Mouse (Mus musculus): ENCODE results near the gene Zp1.

The Zp1 gene

DNA sequence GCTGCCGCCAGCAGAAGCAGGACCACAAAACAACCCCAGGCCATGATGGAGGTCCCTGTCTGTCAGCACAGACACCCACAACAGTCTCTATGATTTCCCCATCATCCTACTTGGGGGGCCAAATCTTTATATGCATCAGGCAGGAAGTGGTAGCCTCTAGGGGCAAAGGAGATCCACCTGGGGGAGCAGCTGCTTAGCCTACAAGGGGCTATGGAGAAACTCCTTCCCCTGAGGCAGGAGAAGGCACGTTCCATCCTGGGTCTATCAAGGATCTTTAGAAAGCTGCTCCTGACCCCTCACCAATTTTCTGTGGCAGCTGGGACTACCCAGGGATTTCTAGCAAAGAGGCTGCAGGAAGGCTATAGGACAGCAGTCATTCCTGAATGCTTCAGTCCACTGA lies at the start of gene Zp1:
Gene Zp1, minus strand, starts transcription at position 101 of the 400 bp plus-strand sequence.
- no peak for DNase-seq (ENCODE audit: low read depth in 2 of 2, low spot score in 2 of 2)

DNA sequence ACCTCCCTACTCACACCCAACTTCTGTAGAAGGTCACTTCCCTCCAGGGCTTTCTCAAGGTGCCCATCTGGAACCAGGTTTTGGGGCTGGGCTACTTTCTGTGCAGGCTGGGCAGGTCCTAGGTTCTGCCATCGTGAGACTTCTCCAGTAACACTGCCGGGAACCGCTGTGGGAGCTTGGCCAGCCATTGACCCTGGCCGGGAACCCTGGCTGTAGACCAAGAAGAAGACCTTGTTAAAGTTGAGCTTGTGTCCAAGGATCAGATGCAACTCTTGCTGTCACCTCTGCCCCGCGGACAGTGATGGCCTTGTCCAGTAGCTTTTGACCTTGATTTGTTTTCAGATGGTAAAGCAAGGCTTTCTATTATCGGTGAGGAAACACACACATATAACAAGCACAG lies 48.1 kb upstream of the Zp1 start:
- DNase-seq (ENCODE audit: low read depth in 2 of 2, low spot score in 2 of 2) = no peak

GRCm38 (mm10) chr19:10965721-10966120 lies 45.3 kb upstream of the Zp1 start:
- no peak for DNase-seq (ENCODE audit: low read depth in 2 of 2, low spot score in 2 of 2)

DNA sequence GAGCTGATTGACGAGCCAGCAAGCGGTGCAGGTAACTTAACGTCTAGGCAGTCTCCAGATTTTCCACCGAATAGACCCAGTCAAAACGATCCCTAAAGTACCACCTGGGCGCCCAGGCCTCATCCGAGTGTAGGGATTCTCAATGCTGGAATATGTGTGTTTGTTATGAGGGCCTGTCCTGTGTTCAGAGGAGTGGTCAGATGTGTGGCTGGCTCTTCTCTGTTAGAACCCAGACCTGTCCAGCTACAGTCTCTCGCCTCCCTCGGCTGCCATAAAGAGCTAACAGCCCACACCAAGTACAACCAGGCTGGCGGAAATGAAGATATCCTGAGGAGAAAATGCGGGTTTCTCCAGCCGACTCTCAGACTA lies 39.5 kb upstream of the Zp1 start:
- no peak for DNase-seq (ENCODE audit: low read depth in 2 of 2, low spot score in 2 of 2)

GRCm38 (mm10) chr19:10959085-10959977 lies 38.9 kb upstream of the Zp1 start:
- DNase-seq (ENCODE audit: low read depth in 2 of 2, low spot score in 2 of 2) = peak; percentile 41 to 68

DNA sequence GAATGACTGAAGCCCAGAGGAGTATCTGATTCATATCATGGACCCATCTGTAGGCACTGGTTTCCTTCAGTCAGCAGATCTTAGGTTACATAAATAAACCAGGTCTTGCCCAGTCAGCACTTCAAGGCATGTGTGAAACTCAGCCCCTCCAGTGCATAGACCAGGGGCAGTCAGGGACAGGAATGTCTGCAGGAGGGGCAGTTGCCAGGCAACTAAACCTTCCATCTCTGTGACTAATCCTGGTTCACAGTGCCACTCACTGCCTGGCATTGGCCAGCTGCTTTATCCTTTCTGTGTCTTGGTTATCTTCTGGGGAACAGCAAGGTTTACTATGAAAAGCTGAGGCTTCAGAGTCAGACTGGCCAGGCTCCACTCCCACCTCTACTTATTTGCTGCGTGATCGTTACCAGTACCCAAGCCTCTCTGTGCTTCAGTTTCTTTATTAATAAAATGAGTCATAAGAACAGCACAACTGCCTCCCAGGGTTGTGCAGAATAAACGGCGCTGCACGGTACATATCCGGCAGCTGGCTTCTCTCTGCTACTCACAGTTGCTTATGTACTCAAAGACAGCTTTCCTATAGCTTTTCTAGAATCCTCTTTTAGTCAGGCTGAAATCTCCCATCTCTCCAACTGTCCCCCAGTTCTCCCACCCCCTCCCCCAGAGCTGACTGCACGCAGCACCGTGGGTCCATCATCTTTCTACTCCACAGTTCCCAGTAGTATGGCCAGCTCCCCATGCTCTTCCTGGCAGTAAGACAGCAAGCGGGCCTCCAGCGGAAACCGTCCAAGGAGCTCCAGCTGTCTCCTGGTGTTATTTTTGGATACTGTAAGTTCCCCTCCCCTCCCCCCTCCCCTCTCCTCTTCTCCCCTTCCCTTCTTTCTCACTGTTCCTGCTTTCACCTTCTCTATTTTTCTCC lies 31.8 kb upstream of the Zp1 start:
- no peak for DNase-seq (ENCODE audit: low read depth in 2 of 2, low spot score in 2 of 2)

- no peak for DNase-seq (ENCODE audit: low read depth in 2 of 2, low spot score in 2 of 2)
Observed at GRCm38 (mm10) chr19:10949558-10949957, 29.1 kb upstream of the Zp1 start.

- DNase-seq (ENCODE audit: low read depth in 2 of 2, low spot score in 2 of 2) = peak; percentile 90 to 94
Observed at GRCm38 (mm10) chr19:10949112-10949511, 28.7 kb upstream of the Zp1 start, which contains the start of gene Ccdc86. Gene Ccdc86, minus strand, starts transcription at chr19:10949266.

GRCm38 (mm10) chr19:10948416-10948815 lies 28.0 kb upstream of the Zp1 start:
- peak; percentile 5 to 16 for DNase-seq (ENCODE audit: low read depth in 2 of 2, low spot score in 2 of 2)

DNA sequence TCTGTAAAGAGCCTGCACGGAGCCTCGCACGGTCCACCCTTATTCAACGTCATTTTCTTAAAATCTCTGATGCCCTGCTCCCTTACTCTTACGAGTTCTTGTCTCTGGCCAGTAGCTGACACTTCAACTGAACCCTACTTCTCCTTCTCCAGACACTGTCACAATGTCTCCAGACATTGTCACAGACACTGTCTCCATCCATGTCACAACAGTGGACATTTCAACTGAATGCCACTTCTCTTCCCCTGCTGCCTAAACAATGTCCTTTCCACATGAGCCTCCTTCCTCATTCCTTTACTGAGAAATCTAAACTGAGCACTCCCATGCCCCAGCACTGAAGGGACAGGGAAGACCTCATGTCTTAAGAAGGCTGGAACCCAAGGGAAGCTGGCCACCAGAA lies 26.8 kb upstream of the Zp1 start:
- no peak for DNase-seq (ENCODE audit: low read depth in 2 of 2, low spot score in 2 of 2)

DNA sequence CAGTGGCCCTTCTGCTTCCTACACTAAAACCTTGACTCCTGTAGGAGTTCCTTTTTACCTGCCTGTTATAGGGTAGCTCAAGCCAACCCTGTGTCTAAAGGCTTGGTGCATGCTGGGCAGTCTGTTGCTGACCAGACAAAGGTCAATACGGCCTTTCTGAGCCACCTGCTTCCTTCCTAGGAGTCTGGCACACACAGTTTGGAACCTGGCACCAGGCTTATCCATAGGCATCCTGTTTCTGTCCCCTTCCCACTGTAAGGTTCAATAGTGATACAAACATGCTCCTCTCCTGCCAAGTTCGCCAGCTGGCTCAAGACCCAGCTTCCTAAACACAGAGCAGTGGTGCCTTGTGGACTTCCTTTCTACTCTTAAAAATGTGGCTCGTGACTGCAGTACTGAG lies 26.1 kb upstream of the Zp1 start:
- no peak for DNase-seq (ENCODE audit: low read depth in 2 of 2, low spot score in 2 of 2)

DNA sequence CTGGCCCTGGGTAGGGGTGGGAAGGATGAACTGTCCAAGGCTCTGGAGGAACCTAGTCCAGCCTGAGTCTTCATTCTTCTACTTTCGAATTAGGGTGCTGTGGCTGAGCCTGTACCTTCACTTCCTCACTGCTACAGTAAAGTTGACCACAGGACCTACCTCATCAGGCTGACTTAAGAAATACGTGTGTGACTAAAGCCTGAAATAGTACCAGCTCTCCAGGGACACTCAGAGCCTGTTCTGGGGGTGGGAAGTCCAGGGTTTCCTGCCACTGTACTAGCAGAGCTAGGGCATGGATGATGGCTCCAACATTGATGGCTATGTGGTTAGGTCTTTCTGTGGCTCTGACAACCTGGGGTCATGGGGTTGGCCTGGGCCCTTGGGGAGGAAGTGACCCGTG lies 23.5 kb upstream of the Zp1 start:
- DNase-seq (ENCODE audit: low read depth in 2 of 2, low spot score in 2 of 2) = no peak

GRCm38 (mm10) chr19:10940801-10941457 lies 20.5 kb upstream of the Zp1 start:
- DNase-seq (ENCODE audit: low read depth in 2 of 2, low spot score in 2 of 2) = no peak

GRCm38 (mm10) chr19:10940097-10940800 lies 19.8 kb upstream of the Zp1 start:
- DNase-seq (ENCODE audit: low read depth in 2 of 2, low spot score in 2 of 2) = peak; percentile 19 to 34

- no peak for DNase-seq (ENCODE audit: low read depth in 2 of 2, low spot score in 2 of 2)
Observed at GRCm38 (mm10) chr19:10938771-10939170, 18.3 kb upstream of the Zp1 start.

GRCm38 (mm10) chr19:10937110-10937563 lies 16.7 kb upstream of the Zp1 start, which contains the start of gene Ptgdr2:
Gene Ptgdr2, plus strand, starts transcription at chr19:10937160.
- DNase-seq (ENCODE audit: low read depth in 2 of 2, low spot score in 2 of 2) = no peak

DNA sequence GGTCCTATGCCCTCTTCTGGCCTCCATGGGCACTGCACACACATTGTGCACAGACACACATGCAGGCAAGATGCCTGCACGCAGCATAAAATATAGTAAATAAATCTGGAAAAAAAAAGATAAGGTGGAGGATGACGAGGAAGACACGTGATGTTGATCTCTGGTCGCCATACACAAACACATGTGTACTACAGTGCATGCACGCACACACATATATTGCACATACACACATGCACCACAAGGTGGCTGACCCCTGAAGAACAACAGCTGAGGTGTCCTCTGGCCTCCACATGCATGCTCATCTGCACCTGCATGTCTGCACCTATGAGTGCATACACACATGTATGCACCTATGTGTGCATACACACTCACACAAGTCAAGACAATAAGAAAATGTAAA lies 15.6 kb upstream of the Zp1 start:
- no peak for DNase-seq (ENCODE audit: low read depth in 2 of 2, low spot score in 2 of 2)

- DNase-seq (ENCODE audit: low read depth in 2 of 2, low spot score in 2 of 2) = no peak
Observed at GRCm38 (mm10) chr19:10935029-10935428, 14.6 kb upstream of the Zp1 start.

DNA sequence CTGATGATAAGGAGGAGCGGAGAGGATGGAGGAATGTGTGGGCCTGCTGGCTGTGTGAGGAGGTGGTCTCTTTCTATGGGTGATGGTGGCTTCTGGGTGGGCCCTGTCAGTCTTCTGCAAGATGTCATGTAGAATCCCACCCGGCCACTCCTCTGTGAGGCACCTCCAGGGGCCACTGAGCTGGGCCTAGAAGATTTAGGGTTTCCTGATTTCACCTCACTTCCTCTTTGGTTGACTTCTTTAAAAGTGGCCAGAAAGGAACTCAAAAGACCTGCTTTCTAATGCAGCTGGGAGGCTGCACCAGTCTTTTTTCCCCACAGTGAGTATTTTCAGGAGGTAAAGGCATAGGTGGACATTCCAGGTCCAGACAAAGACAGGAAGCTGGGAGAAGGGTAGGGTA lies 10.2 kb upstream of the Zp1 start:
- no peak for DNase-seq (ENCODE audit: low read depth in 2 of 2, low spot score in 2 of 2)

DNA sequence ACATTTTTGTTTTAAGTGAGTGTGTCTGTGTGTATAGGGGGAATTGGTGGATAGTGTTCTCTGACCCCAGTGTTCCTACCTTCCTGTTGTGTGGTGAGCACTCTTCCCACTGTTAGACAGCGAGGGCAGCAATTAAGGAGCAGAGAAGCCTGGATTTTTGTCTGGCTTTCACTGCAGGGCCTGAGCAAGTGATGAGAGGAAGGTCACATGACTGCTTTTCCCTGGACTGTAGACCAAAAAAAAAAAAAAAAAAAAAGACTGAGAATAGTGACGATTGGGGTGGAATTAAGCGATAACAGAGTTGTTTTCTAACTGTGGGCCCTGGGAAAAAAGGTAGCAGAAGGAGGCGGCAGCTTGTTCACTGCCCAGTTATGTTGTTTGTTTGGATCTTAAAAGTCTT lies 6.2 kb upstream of the Zp1 start:
- DNase-seq (ENCODE audit: low read depth in 2 of 2, low spot score in 2 of 2) = no peak
